Mouse (Mus musculus): ENCODE results near the gene Prep. TPM values are rescaled to one million over a fixed set of nuclear protein-coding genes. Genes with fewer than 3 reads are reported as not detected.

Gene Prep
- polyA plus RNA-seq, 1 experiment: 5.2 TPM

DNA sequence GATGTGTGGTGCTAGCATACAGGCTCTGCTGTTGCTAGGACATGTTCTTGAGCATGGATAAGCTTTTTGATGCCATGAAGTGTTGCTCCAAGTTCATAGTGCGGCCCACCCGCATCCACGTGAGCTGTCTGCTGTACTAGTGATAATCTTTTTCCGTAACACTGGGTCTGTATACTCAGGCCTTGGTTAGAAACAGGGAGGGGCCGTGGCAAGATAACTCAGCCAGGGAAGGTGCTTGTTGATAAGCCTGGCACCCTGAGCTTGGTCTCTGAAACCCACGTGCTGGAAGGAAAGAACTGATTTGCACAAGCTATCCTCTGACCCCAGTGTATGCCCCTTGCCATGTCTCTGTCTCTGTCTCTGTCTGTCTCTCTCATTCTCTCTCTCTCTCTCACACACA lies 63.0 kb downstream of the Prep start:
- Histone ChIP-seq H3K4me1 (ENCODE audit: control insufficient read depth, insufficient read depth, insufficient read length, low read length) (peaks cover 6% of the 10 kb centered on the region; the same call in 1 of the 2 replicates), H3K27ac (ENCODE audit: insufficient read depth, low read depth, low read length) (no peak overlapping the region)
- WGBS: 31% methylated on average over 6 of the region's 6 CpGs

DNA sequence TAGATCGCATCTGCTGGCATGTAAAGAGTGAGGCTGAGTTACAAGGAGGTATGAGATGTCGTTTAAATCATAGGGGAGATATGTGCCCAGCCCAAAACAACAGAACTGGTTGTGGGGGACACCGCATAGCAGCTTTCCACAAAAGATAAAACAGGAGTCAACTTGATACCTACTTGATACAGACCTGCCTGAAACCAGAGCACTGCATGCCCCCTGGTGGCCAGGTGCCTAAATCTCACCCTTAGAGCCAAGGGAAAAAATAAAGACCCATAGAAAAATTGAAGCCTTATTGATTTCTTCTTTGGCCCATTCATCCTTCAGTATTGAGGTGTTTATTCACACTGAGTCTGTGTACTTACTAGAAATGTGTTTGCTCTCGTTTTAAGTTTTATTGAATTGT lies 65.4 kb downstream of the Prep start:
- peaks cover 6% of the 10 kb centered on the region; the same call in 1 of the 2 replicates for H3K4me1 ChIP-seq (ENCODE audit: control insufficient read depth, insufficient read depth, insufficient read length, low read length)
- H3K27me3 ChIP-seq (ENCODE audit: control insufficient read depth, insufficient read depth, low read length): no peaks in the 10 kb centered on the region
- H3K27ac ChIP-seq (ENCODE audit: insufficient read depth, low read depth, low read length): no peak overlapping the region
- TF ChIP-seq POLR2A (IDR thresholded peaks at IDR 0.05; ENCODE audit: low read depth, low read length) (no peak), CTCF (IDR thresholded peaks at IDR 0.05; ENCODE audit: extremely low read depth, insufficient read length, insufficient replicate concordance, low read depth, low read length) (peak; percentile 76; the same call in 1 of the 2 replicates)
- H3K36me3 ChIP-seq (ENCODE audit: control insufficient read depth, insufficient read depth, low read length): peaks cover 12% of the 10 kb centered on the region
- no peak overlapping the region for H3K4me3 ChIP-seq (ENCODE audit: low read depth, low read length)
- WGBS: 59% methylated on average over 4 of the region's 4 CpGs

More for the DNA sequence above, 63.0 kb downstream of the Prep start:
- TF ChIP-seq POLR2A (IDR thresholded peaks at IDR 0.05; ENCODE audit: low read depth, low read length) (no peak), CTCF (IDR thresholded peaks at IDR 0.05; ENCODE audit: extremely low read depth, insufficient read length, insufficient replicate concordance, low read depth, low read length) (no peak)
- no peaks in the 10 kb centered on the region for H3K27me3 ChIP-seq (ENCODE audit: control insufficient read depth, insufficient read depth, low read length)
- H3K4me3 ChIP-seq (ENCODE audit: low read depth, low read length): no peak overlapping the region
- peaks cover 25% of the 10 kb centered on the region for H3K36me3 ChIP-seq (ENCODE audit: control insufficient read depth, insufficient read depth, low read length)

DNA sequence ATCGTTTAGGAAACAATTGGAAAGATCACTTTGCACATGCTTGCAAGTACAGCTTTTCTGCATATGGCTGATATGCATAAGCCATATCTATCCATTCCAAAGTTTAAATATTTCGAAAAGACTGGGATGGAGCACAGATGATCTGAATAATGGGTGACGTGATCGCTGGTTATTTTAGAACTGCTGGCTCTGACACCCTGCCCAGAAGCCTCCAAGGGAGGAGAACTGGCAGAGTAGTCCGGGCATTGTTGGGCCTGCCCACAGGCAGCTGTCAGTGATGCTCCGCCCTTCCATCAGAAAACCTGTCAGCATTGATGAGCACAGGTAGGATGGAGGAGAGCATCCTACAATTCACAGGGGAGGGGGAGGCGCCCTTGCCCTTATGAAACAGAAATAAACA lies 69.8 kb downstream of the Prep start:
- H3K4me3 ChIP-seq (ENCODE audit: low read depth, low read length): no peak overlapping the region
- TF ChIP-seq POLR2A (IDR thresholded peaks at IDR 0.05; ENCODE audit: low read depth, low read length) (no peak), CTCF (IDR thresholded peaks at IDR 0.05; ENCODE audit: extremely low read depth, insufficient read length, insufficient replicate concordance, low read depth, low read length) (no peak)
- no peaks in the 10 kb centered on the region for H3K4me1 ChIP-seq (ENCODE audit: control insufficient read depth, insufficient read depth, insufficient read length, low read length)
- H3K27ac ChIP-seq (ENCODE audit: insufficient read depth, low read depth, low read length): no peak overlapping the region
- 88% methylated on average over 7 of the region's 7 CpGs for WGBS
- no peaks in the 10 kb centered on the region for H3K27me3 ChIP-seq (ENCODE audit: control insufficient read depth, insufficient read depth, low read length)
- no peaks in the 10 kb centered on the region; the same call in 1 of the 2 replicates for H3K36me3 ChIP-seq (ENCODE audit: control insufficient read depth, insufficient read depth, low read length)

DNA sequence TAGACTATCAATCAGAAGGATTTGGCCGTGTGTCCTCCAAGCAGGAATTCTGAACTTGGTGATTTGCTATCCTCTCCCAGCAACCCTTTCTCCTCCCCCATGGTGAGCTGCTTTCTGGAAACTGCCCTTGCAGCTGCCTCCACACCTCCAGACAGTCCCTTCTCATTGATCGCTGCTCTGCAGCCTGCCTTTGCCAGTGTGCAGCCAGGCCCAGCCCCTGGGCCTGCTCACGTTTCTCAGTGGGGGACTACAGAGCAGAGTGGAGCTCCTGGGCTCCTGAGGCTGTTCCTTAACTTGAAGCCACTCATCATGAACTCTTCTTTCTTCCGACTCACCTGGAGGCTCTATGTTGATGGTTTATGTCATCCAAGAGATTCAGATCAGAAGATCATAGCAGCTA lies 72.9 kb downstream of the Prep start:
- TF ChIP-seq POLR2A (IDR thresholded peaks at IDR 0.05; ENCODE audit: low read depth, low read length): no peak
- TF ChIP-seq CTCF (IDR thresholded peaks at IDR 0.05; ENCODE audit: extremely low read depth, insufficient read length, insufficient replicate concordance, low read depth, low read length): no peak
- H3K4me3 ChIP-seq (ENCODE audit: low read depth, low read length): no peak overlapping the region
- 83% methylated on average over 4 of the region's 4 CpGs for WGBS

DNA sequence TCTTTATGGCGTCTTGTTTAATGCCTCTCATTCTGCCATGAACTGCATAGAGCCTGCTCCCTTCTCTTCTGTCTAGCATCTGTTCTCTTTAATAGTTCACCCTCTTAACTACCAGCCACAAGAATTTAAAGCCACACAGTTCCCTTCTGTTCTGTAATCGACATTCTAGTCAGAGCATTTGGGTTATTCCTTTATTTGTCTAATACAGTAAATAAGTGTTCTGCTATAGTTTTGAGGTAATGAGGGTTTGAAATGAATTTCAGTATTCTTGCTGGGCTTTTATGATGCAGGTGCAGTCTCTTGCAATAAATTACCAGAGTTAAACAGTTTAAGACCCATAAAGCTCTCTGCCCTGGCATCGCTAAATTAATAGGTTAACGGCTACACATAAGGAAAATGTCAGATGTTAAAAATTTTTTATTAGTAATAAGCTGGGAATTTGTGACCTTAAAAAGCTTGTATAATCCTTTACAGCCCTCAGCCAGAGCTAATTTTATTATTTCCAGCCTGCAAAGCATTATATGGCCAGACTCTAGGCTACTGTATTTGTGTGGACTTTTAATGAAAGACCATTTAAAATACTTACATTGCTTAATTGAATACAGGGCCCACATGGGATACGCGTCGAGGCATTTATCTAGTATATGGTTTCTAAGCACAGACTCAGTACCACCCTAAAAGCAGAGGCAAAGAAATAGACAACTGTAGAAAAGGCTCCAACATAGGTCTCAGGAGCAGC lies 73.6 kb downstream of the Prep start:
- no peaks in the 10 kb centered on the region for H3K27me3 ChIP-seq (ENCODE audit: control insufficient read depth, insufficient read depth, low read length)
- H3K27ac ChIP-seq (ENCODE audit: insufficient read depth, low read depth, low read length): no peak overlapping the region
- 91% methylated on average over 7 of the region's 7 CpGs for WGBS
- no peak overlapping the region for H3K4me3 ChIP-seq (ENCODE audit: low read depth, low read length)
- H3K36me3 ChIP-seq (ENCODE audit: control insufficient read depth, insufficient read depth, low read length): no peaks in the 10 kb centered on the region; the same call in 1 of the 2 replicates
- TF ChIP-seq CTCF (IDR thresholded peaks at IDR 0.05; ENCODE audit: extremely low read depth, insufficient read length, insufficient replicate concordance, low read depth, low read length) (no peak), POLR2A (IDR thresholded peaks at IDR 0.05; ENCODE audit: low read depth, low read length) (no peak)
- no peaks in the 10 kb centered on the region for H3K4me1 ChIP-seq (ENCODE audit: control insufficient read depth, insufficient read depth, insufficient read length, low read length)

More for the DNA sequence above, 72.9 kb downstream of the Prep start:
- Histone ChIP-seq H3K36me3 (ENCODE audit: control insufficient read depth, insufficient read depth, low read length) (no peaks in the 10 kb centered on the region; the same call in 1 of the 2 replicates), H3K4me1 (ENCODE audit: control insufficient read depth, insufficient read depth, insufficient read length, low read length) (no peaks in the 10 kb centered on the region), H3K27me3 (ENCODE audit: control insufficient read depth, insufficient read depth, low read length) (no peaks in the 10 kb centered on the region), H3K27ac (ENCODE audit: insufficient read depth, low read depth, low read length) (no peak overlapping the region)

DNA sequence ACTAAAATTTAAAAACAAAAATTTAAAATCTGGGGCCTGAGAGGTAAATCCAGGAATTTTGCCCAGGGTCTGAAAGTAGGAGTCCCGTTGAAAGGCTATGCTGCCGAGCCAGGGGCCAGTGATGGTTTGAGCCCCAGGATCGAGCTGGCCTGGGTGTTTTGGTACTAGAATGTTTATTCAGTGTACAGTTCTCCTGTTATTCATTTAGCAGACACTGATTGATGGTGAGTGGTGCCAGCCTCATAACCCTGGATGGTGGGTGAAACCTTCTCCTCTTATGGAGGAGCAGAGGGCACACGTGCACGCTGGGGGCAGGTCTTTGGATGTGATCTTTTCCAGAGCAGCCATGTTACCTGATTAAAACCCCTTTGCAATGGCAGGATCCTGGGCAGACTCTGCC lies 75.4 kb downstream of the Prep start:
- no peaks in the 10 kb centered on the region for H3K4me1 ChIP-seq (ENCODE audit: control insufficient read depth, insufficient read depth, insufficient read length, low read length)
- no peak for TF ChIP-seq POLR2A (IDR thresholded peaks at IDR 0.05; ENCODE audit: low read depth, low read length)
- TF ChIP-seq CTCF (IDR thresholded peaks at IDR 0.05; ENCODE audit: extremely low read depth, insufficient read length, insufficient replicate concordance, low read depth, low read length): no peak
- no peaks in the 10 kb centered on the region; the same call in 1 of the 2 replicates for H3K36me3 ChIP-seq (ENCODE audit: control insufficient read depth, insufficient read depth, low read length)
- 90% methylated on average over 5 of the region's 5 CpGs for WGBS
- no peaks in the 10 kb centered on the region for H3K27me3 ChIP-seq (ENCODE audit: control insufficient read depth, insufficient read depth, low read length)
- no peak overlapping the region for H3K27ac ChIP-seq (ENCODE audit: insufficient read depth, low read depth, low read length)
- no peak overlapping the region for H3K4me3 ChIP-seq (ENCODE audit: low read depth, low read length)

DNA sequence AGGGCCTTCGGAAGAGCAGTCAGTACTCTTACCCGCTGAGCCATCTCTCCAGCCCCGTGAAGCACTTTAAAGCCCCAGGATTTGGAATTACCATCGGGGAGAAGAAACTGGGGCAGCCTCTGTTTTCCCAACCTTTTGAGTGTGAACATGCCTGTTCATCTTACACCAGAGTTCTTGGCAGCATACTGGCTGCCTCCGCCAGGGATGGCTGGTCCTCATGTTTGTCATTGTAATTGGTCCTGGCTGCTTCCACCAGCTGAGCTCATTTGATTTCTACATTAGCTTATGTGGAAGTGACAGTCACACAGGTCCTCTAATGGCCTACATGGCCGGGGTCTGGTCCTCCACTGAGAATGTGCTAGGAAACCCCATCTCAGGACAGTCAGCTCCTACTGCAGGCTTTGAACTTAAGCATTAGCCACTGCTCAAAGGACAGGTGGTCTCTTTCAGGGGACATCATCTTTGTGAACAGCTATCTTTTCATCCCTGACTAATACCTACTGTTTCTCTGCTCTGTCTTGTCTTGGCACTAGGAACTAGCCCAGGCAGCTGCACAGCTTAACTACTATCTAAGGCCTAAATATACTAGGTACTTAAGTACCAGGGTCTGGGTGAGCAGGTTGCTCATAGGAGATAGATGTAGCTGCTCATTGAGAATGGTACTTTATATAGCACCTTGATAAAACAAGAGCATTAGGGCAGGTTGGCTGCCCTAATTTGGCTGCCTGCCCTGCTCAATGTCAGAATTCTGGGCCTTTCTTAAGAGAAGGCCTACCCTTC lies 77.2 kb downstream of the Prep start:
- H3K27me3 ChIP-seq (ENCODE audit: control insufficient read depth, insufficient read depth, low read length): no peaks in the 10 kb centered on the region
- H3K36me3 ChIP-seq (ENCODE audit: control insufficient read depth, insufficient read depth, low read length): peaks cover 3% of the 10 kb centered on the region
- H3K27ac ChIP-seq (ENCODE audit: insufficient read depth, low read depth, low read length): no peak overlapping the region
- no peak overlapping the region for H3K4me3 ChIP-seq (ENCODE audit: low read depth, low read length)
- no peak for TF ChIP-seq CTCF (IDR thresholded peaks at IDR 0.05; ENCODE audit: extremely low read depth, insufficient read length, insufficient replicate concordance, low read depth, low read length)
- TF ChIP-seq POLR2A (IDR thresholded peaks at IDR 0.05; ENCODE audit: low read depth, low read length): no peak
- 96% methylated on average over 6 of the region's 6 CpGs for WGBS
- H3K4me1 ChIP-seq (ENCODE audit: control insufficient read depth, insufficient read depth, insufficient read length, low read length): no peaks in the 10 kb centered on the region

All from small intestine, adult 2 months (tissue).